Mouse (Mus musculus): ENCODE measurements at regions not wholly inside any gene's neighbourhood (a gene's known extent, or its start where the extent isn't known, plus 50 kb on each side); places are given as distances from the start of the nearest gene placed in this dataset.

DNA sequence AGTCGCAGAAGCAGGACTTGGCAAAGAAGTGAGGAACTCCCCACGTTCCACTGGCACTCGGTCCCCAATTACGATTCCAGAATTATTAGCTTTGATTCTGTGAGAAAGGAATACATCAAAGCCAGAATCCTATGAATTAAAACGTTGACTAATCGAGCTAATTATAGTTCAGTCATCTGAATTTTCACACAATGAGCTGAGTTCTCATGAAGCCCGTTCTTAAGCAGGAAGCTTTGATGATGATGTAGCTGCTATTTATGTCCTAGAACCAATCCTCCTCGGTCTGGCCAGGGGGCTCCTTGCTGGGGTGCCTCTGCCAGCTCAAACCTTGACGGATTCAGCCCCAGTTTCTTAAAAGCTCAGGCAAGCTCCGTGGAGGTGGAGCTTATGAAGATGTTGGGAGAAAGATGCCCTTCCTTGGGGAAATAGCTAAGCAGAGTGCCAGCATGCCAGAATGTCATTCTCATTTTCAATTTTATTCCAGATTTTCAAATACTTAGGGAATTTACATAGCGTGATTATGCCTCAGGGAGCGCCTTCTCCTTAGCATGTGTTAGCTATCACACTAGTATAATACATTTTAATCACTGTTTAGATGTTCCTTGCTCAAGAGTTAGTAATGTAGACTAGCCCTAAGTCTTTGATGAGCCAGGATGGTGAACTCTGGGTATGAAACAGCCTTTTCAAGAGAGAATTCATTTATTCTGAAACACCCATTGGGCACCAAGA is 65.5 kb upstream of the Ppm1b start:
- no peak for DNase-seq

DNA sequence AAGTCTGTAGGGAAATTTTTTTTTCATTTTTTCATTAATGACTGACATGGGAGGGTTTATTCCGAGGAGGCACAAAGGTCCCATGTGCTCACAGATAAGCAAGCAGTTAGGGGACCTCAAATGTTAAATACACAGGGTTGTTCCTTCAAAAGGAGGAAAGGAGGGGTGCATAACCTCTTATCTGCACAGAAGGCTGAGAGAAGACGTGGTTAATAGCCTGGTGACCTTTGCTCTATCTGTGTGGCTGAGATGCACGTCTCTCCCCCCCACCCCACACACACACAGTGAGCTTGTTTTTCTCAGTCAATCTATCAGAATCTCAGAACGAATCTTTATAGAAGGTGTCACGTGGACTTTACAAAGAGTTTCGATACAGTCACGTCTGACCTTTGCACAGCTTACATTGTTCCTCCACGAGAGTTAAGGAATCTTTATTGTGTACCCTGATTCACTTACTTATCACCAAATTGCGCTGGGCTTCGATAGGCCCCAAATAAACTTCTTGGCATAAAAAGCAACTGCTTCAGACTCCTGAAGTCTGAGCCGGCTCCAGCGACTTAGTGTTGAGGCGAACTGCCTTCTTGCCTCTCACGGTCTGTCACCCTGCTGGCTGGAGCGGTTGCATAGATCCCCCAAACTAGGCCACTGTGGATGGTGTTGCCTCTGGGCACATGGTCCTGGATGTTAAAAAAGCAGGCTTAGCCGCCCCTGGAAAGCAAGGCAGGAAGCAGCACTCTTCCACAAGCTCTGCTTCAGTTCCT is 63.1 kb upstream of the Ppm1b start:
- DNase-seq, result no peak

DNA sequence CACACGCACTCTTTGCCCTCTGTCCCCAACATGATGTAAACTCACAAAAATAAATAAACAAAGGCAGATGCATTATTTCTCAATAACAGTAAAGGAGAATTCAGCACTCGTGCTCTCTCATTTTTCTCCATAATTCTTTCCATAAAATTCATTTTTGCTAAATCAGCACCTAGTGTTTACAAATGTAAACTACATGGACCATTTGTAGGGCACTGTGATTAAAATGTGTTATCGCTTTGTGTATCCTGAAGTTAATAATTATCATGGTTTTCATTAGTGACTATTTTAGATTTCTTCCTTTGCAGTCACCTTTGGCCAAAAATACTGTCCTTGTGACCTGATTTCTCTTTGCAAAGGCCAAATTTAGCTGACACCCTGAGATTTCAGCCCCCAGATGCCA is 61.0 kb upstream of the Ppm1b start:
- DNase-seq, result no peak

DNA sequence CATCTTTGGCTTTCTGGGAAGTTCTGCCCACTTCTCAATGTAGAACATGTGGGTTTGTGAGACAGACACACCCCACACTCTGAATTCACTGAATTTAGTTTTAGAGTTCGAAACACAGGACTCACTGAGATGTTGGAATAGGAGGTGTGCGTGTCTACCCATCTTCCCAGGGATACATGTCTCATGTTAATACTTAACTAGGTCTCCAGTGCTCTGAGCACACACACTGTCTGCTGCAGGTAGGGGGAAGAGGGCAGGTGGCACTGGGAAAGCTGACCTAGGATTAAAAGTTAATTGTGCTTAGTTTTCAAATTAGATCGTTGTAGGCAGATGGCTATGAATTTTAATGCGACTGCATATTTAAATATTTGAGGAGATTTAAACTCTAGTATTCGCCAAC is 60.0 kb upstream of the Ppm1b start:
- no peak for DNase-seq

DNA sequence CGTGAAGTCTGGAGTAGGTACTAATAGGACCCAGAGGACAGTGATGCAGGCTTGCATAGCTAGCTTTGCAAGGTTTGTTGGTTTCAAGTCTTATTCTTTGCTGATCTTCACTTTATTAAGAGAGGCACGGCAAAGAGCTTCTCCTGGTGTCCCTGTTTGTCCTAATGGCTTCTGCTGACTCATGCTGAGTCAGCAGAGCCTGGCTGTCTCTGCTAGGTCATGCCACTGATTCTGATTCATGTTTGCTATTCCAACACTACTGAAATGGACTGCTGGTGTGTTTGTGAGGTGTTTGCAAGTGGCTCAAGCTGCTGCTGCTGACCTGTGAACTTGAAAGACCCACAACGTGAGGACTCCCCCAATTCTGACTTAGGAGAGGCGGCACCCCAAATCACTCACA is 58.1 kb upstream of the Ppm1b start:
- DNase-seq, result no peak

DNA sequence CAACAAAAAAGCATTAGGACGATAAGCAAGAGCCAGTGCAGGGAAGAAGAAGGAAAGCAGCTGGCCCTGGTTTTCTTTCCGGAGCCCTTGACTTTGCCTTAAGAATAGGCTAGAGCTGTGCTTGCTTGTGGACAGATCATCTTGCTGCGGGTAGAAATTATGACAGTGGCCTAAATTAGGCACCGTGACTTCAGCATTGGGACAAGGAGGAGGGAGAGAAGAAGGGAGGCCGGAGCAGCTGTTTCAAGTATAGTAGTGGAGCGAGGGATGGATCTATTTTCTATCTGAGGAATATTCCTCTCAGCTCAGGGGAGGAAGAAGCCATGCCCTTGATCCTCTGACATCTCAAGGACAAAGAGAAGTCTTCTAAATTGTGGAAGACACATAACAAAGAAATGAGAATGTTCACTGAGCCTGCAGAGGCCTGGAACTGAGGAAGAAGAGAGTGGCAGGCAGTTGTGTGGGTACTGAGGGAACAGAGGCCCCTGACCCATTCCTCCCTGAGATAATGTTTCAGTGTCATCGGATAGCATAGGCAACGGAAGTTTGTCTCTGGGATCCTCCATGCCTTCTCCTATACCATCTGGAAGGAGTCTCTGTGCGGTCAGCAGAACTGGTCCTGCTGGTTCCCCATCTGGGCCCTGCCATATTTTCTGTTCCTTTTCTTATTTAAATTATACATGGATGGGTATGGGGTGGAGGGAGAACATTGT is 52.8 kb upstream of the Ppm1b start:
- DNase-seq, result no peak
